In the genomic region with DNA sequence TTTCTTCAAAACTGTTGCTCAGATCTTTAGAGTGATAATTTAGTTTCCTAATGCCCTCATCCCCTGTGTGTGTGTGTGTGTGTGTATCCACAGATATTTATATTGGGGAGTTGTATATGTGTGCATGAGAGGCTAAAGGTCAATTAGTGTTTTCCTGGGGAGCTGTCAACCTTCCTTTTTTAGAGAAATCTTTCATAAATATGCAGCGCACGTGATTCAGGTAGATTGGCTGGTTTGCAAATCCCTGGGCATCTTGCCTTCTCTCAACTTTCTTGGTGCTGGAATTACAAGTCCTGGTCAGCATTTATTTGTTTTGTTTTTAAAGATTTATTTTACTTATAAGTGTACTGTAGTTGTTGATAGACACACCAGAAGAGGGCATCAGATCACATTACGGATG, we compare ENCODE assay signal across 34 mouse cellular contexts. TPM values are rescaled to one million over a fixed set of nuclear protein-coding genes. Genes with fewer than 3 reads are reported as not detected.
"Had no signal": no experiment of that assay in that cellular context is flagged by ENCODE, and none has a peak within 500 bp of the region (broad histone marks: within the 10 kb centered on the region; RNA-seq: fewer than 3 reads in every experiment).

No protein-coding gene starts in this region.

- H3K27me3 ChIP-seq: limb, embryonic 12.5 days; limb, embryonic 13.5 days; limb, embryonic 15.5 days; liver, embryonic 13.5 days; liver, embryonic 15.5 days; lung, embryonic 15.5 days; megakaryocyte, embryonic 14.5 days; midbrain, embryonic 12.5 days; midbrain, embryonic 13.5 days; neural tube, embryonic 12.5 days had no signal

- H3K4me3 ChIP-seq: left cerebral cortex, adult 2 months; limb, embryonic 10.5 days; limb, embryonic 12.5 days; limb, embryonic 13.5 days; limb, embryonic 15.5 days; liver, embryonic 13.5 days; liver, embryonic 15.5 days; lung, embryonic 15.5 days; megakaryocyte, embryonic 14.5 days; midbrain, embryonic 10.5 days; midbrain, embryonic 12.5 days; midbrain, embryonic 13.5 days; myocyte; neural tube, embryonic 12.5 days had no signal

- H3K9ac ChIP-seq: limb, embryonic 12.5 days; limb, embryonic 13.5 days; limb, embryonic 15.5 days; liver, embryonic 13.5 days; liver, embryonic 14.5 days; liver, embryonic 15.5 days; liver, postnatal 0 days; lung, embryonic 14.5 days; lung, embryonic 15.5 days; midbrain, embryonic 12.5 days; midbrain, embryonic 13.5 days; neural tube, embryonic 12.5 days had no signal

- H3K9me3 ChIP-seq: limb, embryonic 10.5 days; limb, embryonic 12.5 days; limb, embryonic 13.5 days; limb, embryonic 15.5 days; liver, embryonic 13.5 days; liver, embryonic 15.5 days; lung, embryonic 15.5 days; megakaryocyte, embryonic 14.5 days; midbrain, embryonic 10.5 days; midbrain, embryonic 12.5 days; midbrain, embryonic 13.5 days; neural tube, embryonic 12.5 days had no signal

- DNase-seq: left cerebral cortex, postnatal 4 days; liver; liver, embryonic 13.5 days; liver, postnatal 0 days; lung, adult 18-20 months; lung, adult 2 months; lung, embryonic 14.5 days; lung, postnatal 10 days; lung, postnatal 14 days; lung, postnatal 36 days; lung, postnatal 4 days; midbrain, embryonic 14.5 days had no signal

- H3K4me2 ChIP-seq: limb, embryonic 12.5 days; limb, embryonic 13.5 days; limb, embryonic 15.5 days; liver, embryonic 11.5 days; liver, embryonic 13.5 days; liver, embryonic 15.5 days; lung, embryonic 14.5 days; lung, embryonic 15.5 days; midbrain, embryonic 12.5 days; midbrain, embryonic 13.5 days; neural tube, embryonic 12.5 days had no signal

- H3K27ac ChIP-seq: left cerebral cortex, adult 2 months; limb, embryonic 10.5 days; limb, embryonic 12.5 days; limb, embryonic 13.5 days; limb, embryonic 15.5 days; liver, embryonic 14.5 days; liver, embryonic 15.5 days; lung, embryonic 15.5 days; macrophage; midbrain, embryonic 10.5 days; midbrain, embryonic 12.5 days; midbrain, embryonic 13.5 days; neural tube, embryonic 12.5 days had no signal

- ATAC-seq: liver, postnatal 0 days; lung, postnatal 0 days; midbrain, embryonic 13.5 days; midbrain, embryonic 16.5 days had no signal

RNA-seq across cellular contexts. Expression of a gene that starts 22.8 kb away (rescaled TPM):
- total RNA-seq: megakaryocyte progenitor cell, adult 5-6 weeks had no signal

RNA-seq across cellular contexts. Expression of a gene that starts 40.7 kb away (rescaled TPM):
- total RNA-seq: megakaryocyte, adult 5-6 weeks; megakaryocyte-erythroid progenitor cell, adult 5-6 weeks; monocyte, adult 5-6 weeks had no signal
- polyA plus RNA-seq: liver, embryonic 15.5 days had no signal
